Mouse (Mus musculus): ENCODE measurements around the gene Gbgt1.

- TF ChIP-seq CTCF (IDR thresholded peaks at IDR 0.05; ENCODE audit: extremely low read depth, insufficient read length, insufficient replicate concordance, low read depth, low read length): no peak
- TF ChIP-seq POLR2A (IDR thresholded peaks at IDR 0.05; ENCODE audit: low read depth, low read length): no peak
Measured at GRCm38 (mm10) chr2:28533901-28534435, 37.3 kb downstream of the Gbgt1 start.

Data from small intestine, adult 2 months (tissue).